Mouse (Mus musculus) testis, adult 2 months (tissue): Measurements from ENCODE around the gene C1s1.

ENCODE experiments used
- CTCF ChIP-seq: fragments of 200-500 bp; IDR thresholded peaks from 2 replicates; pipeline ENCODE4 v1.5.1; 2012; ENCODE audit warnings: low read depth, mild to moderate bottlenecking, inconsistent platforms, low read length, moderate library complexity; ENCODE audit not compliant: control insufficient read depth, insufficient read depth, insufficient replicate concordance
- POLR2A ChIP-seq: fragments of 200-500 bp; IDR thresholded peaks from 2 replicates; pipeline ENCODE4 v1.6.1; 2012; ENCODE audit warnings: low read depth, mild to moderate bottlenecking, inconsistent platforms, low read length, moderate library complexity; ENCODE audit not compliant: control insufficient read depth

DNA sequence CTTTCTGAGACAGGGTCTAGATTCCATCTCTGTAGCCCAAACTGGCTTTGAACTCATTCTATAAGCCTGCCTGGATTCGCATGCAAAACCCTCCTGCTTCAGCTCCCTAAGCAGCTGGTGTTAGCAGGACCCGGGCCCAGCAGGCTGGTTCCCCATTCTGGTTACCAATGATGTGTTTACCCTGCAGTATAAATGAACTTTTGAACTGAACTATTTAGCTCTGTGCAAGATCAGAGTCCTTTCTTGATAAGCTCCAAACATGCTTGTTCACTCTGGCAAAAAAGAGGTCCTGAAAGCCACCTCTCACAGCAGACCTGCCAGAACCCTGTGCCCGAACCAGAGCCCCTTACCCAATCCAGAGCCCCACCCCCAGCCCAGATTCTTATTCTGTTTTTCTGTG, 14.3 kb downstream of the C1s1 start:
- TF ChIP-seq CTCF (no peak), POLR2A (no peak)
